Mouse (Mus musculus): ENCODE data around the gene Xlr5b.
"Not testable (repeated sequence)": the region's sequence is repeated elsewhere in the genome, so short reads cannot be mapped to it uniquely, and the experiment has no call there.

The Xlr5b gene

GRCm38 (mm10) chrX:73148496-73148895 is at the start of gene Xlr5b:
TSS of gene Xlr5b (plus strand) at chrX:73148796.
- DNase-seq (ENCODE audit: low spot score) = not testable (repeated sequence)

DNA sequence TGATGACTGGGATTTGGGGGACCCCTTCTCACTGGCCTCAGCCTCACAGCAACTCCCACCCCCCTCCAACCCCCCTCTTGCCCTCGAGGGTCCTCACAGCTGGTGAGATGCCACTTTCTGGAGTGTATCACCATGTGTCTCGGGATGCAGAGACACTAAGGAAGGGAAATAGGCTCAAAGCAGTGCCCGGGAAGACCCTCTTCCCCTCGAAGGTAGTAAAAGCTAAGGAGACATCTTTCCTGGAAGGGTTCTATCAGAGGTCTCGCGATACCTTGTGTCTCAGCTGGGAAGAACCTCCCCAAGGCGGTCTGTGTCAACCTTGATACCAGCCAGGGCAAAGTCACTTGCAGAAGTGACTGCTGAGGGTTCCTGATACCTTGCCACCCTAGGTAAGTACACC is 31.8 kb upstream of the Xlr5b start, which contains the start of gene Gm14685:
Gm14685 (plus strand) TSS at position 301 of the 400 bp plus-strand sequence.
- not testable (repeated sequence) for DNase-seq (ENCODE audit: low spot score)

DNA sequence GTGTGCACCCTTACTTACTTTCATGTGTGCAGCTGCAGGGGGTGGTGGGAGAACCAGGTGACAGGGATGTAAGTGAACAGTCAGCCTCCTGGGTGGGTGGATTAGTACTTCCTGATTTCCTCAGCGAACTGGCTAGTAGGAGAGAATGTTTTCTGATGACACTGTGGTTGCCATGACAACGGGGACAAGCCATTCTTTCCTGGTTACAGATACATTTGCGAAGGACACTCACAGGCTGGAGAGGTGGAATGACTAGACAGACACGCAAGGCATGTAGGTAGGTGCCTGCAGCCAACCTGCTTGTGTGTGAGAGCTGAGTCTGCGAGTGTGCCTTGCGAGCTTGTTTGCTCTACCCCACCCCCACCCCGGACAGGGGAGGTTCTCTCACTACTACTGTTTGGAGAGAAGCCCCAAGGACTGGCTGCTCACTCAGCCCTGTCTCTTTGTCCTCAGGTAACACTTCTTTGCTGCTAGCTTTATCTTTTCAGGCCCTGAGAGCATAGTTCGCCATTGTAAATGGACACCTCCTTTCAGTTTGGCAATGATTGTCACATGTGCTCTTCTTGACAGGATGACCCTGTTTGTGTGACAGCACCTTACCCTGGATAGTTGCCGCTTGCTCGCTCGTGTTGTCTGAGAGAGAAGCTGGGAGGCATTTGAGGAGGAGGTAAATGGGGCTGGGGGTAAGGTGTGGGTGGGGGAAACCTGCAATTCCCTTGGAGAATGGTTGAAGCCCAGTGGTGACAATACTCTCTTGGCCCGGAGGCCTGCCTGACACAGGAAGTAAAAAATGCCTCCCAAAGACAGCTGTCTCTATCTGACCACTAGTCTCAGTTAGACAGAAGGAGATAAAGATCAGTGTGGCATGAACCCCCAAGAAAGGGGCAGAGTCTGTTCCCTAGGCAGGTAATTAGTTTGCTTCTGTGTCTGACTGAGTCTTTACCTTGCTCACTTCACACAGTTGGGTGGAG is 25.5 kb upstream of the Xlr5b start:
- DNase-seq (ENCODE audit: low spot score) = not testable (repeated sequence)

DNA sequence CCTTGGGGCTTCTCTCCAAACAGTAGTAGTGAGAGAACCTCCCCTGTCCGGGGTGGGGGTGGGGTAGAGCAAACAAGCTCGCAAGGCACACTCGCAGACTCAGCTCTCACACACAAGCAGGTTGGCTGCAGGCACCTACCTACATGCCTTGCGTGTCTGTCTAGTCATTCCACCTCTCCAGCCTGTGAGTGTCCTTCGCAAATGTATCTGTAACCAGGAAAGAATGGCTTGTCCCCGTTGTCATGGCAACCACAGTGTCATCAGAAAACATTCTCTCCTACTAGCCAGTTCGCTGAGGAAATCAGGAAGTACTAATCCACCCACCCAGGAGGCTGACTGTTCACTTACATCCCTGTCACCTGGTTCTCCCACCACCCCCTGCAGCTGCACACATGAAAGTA is 5.4 kb upstream of the Xlr5b start:
- not testable (repeated sequence) for DNase-seq (ENCODE audit: low spot score)

DNA sequence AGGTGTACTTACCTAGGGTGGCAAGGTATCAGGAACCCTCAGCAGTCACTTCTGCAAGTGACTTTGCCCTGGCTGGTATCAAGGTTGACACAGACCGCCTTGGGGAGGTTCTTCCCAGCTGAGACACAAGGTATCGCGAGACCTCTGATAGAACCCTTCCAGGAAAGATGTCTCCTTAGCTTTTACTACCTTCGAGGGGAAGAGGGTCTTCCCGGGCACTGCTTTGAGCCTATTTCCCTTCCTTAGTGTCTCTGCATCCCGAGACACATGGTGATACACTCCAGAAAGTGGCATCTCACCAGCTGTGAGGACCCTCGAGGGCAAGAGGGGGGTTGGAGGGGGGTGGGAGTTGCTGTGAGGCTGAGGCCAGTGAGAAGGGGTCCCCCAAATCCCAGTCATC is 754 bp downstream of the Xlr5b start, which contains the start of gene DXBay18:
DXBay18 (minus strand) TSS at position 101 of the 400 bp plus-strand sequence.
- DNase-seq (ENCODE audit: low spot score) = not testable (repeated sequence)

DNA sequence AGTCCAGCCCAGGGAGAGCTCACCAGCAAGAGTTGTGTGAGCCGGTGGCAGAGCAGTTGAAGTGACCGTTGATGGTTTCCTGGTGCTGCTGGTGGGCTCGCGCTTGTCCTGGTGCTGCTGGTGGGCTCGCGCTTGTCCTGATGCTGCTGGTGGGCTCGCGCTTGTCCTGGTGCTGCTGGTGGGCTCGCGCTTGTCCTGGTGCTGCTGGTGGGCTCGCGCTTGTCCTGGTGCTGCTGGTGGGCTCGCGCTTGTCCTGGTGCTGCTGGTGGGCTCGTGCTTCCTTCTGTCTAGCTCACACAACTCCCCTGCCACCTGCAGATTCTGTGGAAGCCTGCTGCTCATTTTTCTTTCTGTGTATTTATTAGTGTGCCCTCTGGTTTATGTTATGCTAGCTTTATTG is 28.3 kb downstream of the Xlr5b start, which contains the start of gene Spin2d:
Spin2d (minus strand) TSS at position 101 of the 400 bp plus-strand sequence.
- not testable (repeated sequence) for DNase-seq (ENCODE audit: low spot score)

GRCm38 (mm10) chrX:73191934-73192333 is 43.3 kb downstream of the Xlr5b start, which contains the start of gene Xlr3b:
TSS of gene Xlr3b (plus strand) at chrX:73192207.
- peak; percentile 5 for DNase-seq (ENCODE audit: low spot score)

All from urinary bladder, postnatal 14 days (tissue).